12 mouse cellular contexts compared by ENCODE assay signal in genomic region chr3:90136660-90137059, GRCm38 (mm10). TPM values are rescaled to one million over a fixed set of nuclear protein-coding genes. Genes with fewer than 3 reads are reported as not detected.
DNase-seq lines count a peak whose midpoint lies in the region; ATAC-seq and TF ChIP-seq lines count a peak whose summit lies in the region.
"Had no signal": no experiment of that assay in that cellular context is flagged by ENCODE, and none has a peak within 500 bp of the region (broad histone marks: within the 10 kb centered on the region; RNA-seq: fewer than 3 reads in every experiment).

No protein-coding gene starts in this region.

- H3K9me3 ChIP-seq in kidney, embryonic 14.5 days (ENCODE audit: control insufficient read depth, low read length), result no peaks in the 10 kb centered on the region
- H3K9me3 ChIP-seq in limb, embryonic 14.5 days (ENCODE audit: control insufficient read depth, low read length), result no peaks in the 10 kb centered on the region
- H3K9me3 ChIP-seq: forebrain, embryonic 15.5 days; limb, embryonic 15.5 days had no signal

- DNase-seq in kidney, adult 18-20 months, result peak; percentile 3
- peak; percentile 11 to 20 for DNase-seq in urinary bladder, postnatal 36 days (ENCODE audit: low spot score in 2 of 2)
- no peak for DNase-seq in urinary bladder, postnatal 10 days (ENCODE audit: low spot score)
- peak; percentile 15 for DNase-seq in limb, embryonic 14.5 days (ENCODE audit: low spot score)
- no peak for DNase-seq in heart, adult 9 months (ENCODE audit: low spot score in 2 of 2)
- no peak for DNase-seq in layer of hippocampus, adult 18-20 months (ENCODE audit: low spot score in 2 of 2)
- no peak for DNase-seq in adrenal gland, adult 8-10 months
- DNase-seq: cerebellum, adult 2 months; heart, postnatal 36 days had no signal

- H3K4me1 ChIP-seq in kidney, embryonic 14.5 days (ENCODE audit: control insufficient read depth, insufficient read depth, low read length), result no peaks in the 10 kb centered on the region
- H3K4me1 ChIP-seq in limb, embryonic 14.5 days (ENCODE audit: control insufficient read depth, insufficient read depth, low read length), result no peaks in the 10 kb centered on the region
- H3K4me1 ChIP-seq: forebrain, embryonic 15.5 days; limb, embryonic 15.5 days had no signal

- no peak overlapping the region for H3K4me3 ChIP-seq in kidney, embryonic 14.5 days (ENCODE audit: low read length)
- no peak overlapping the region for H3K4me3 ChIP-seq in limb, embryonic 14.5 days (replicated peaks; ENCODE audit: low read length)
- H3K4me3 ChIP-seq: forebrain, embryonic 15.5 days; limb, embryonic 15.5 days had no signal

- no peak for ATAC-seq in kidney, embryonic 14.5 days (ENCODE audit: low FRiP score, low TSS enrichment)
- no peak for ATAC-seq in limb, embryonic 14.5 days (ENCODE audit: low FRiP score, low read depth)
- ATAC-seq: forebrain, embryonic 15.5 days had no signal

- whole genome bisulfite sequencing in kidney, embryonic 14.5 days, result 37% methylated on average over 13 of the region's 13 CpGs
- WGBS in limb, embryonic 14.5 days, result 39% methylated on average over 13 of the region's 13 CpGs

- no peak overlapping the region for H3K27ac ChIP-seq in kidney, embryonic 14.5 days (ENCODE audit: low read depth, low read length)
- no peak overlapping the region for H3K27ac ChIP-seq in limb, embryonic 14.5 days (replicated peaks; ENCODE audit: low read depth, low read length)
- H3K27ac ChIP-seq: forebrain, embryonic 15.5 days; limb, embryonic 15.5 days had no signal

- H3K9ac ChIP-seq in kidney, embryonic 14.5 days (ENCODE audit: low read depth, low read length), result no peak overlapping the region
- H3K9ac ChIP-seq in limb, embryonic 14.5 days (ENCODE audit: low read depth, low read length, severe bottlenecking), result no peak overlapping the region
- H3K9ac ChIP-seq: forebrain, embryonic 15.5 days; limb, embryonic 15.5 days had no signal

- H3K36me3 ChIP-seq in kidney, embryonic 14.5 days (ENCODE audit: control insufficient read depth, insufficient read depth, low read length), result no peaks in the 10 kb centered on the region
- H3K36me3 ChIP-seq in limb, embryonic 14.5 days (ENCODE audit: control insufficient read depth, insufficient read depth, low read length), result no peaks in the 10 kb centered on the region
- H3K36me3 ChIP-seq: forebrain, embryonic 15.5 days; limb, embryonic 15.5 days had no signal

- no peak overlapping the region for H3K4me2 ChIP-seq in kidney, embryonic 14.5 days (replicated peaks; ENCODE audit: low read depth, low read length)
- H3K4me2 ChIP-seq in limb, embryonic 14.5 days (replicated peaks; ENCODE audit: low read depth, low read length, severe bottlenecking), result no peak overlapping the region
- H3K4me2 ChIP-seq: forebrain, embryonic 15.5 days; limb, embryonic 15.5 days had no signal

- no peak for TF ChIP-seq POLR2A in limb, embryonic 14.5 days (IDR thresholded peaks at IDR 0.05; ENCODE audit: borderline replicate concordance, extremely low read depth, insufficient read depth, insufficient read length)

- H3K27me3 ChIP-seq in kidney, embryonic 14.5 days (ENCODE audit: control insufficient read depth, insufficient read depth, low read length), result no peaks in the 10 kb centered on the region
- no peaks in the 10 kb centered on the region for H3K27me3 ChIP-seq in limb, embryonic 14.5 days (ENCODE audit: control insufficient read depth, insufficient read depth, low read length)
- H3K27me3 ChIP-seq: forebrain, embryonic 15.5 days; limb, embryonic 15.5 days had no signal

RNA-seq across cellular contexts. Expression of gene Nup210l, which starts 32.7 kb away (rescaled TPM):
- polyA plus RNA-seq in kidney, embryonic 14.5 days (2014; fragmentation: Nextera tagmentation; extraction: Ambion mirVana), result 0.47 and 0.76 TPM in 2 replicates
- polyA plus RNA-seq in limb, embryonic 14.5 days (2012; rRNA removed), result 2.5 and 2.6 TPM in 2 replicates
- 0.30 and 0.47 TPM in 2 replicates for polyA plus RNA-seq in limb, embryonic 14.5 days (2014; fragmentation: Nextera tagmentation; extraction: Ambion mirVana)
- under 1 TPM; 0.28 to 0.32 TPM for total RNA-seq in layer of hippocampus, adult 18-20 months (2021)
- 1 to 10 TPM in 1 of 4 experiments, under 1 TPM in 3; 0.35 to 1.1 (median 0.54) TPM for total RNA-seq in adrenal gland, adult 8-10 months (2022)

Comparison
In these comparisons a context has a peak if more than half of its experiments do, and no peak if none do; other contexts are left out.
1. DNase-seq: peak in kidney, adult 18-20 months (single experiment), urinary bladder, postnatal 36 days (2 of 2) and limb, embryonic 14.5 days (single experiment); none in urinary bladder, postnatal 10 days (single experiment), heart, adult 9 months (0 of 2), layer of hippocampus, adult 18-20 months (0 of 2) and adrenal gland, adult 8-10 months (single experiment).